Mouse (Mus musculus): ENCODE data around the gene Uqcc3. TPM values are rescaled to one million over a fixed set of nuclear protein-coding genes. Genes with fewer than 3 reads are reported as not detected.
"Not testable (repeated sequence)": the region's sequence is repeated elsewhere in the genome, so short reads cannot be mapped to it uniquely, and the experiment has no call there.

The Uqcc3 gene
- polyA plus RNA-seq, 1 experiment from 2014 or later: 52.9 TPM

DNA sequence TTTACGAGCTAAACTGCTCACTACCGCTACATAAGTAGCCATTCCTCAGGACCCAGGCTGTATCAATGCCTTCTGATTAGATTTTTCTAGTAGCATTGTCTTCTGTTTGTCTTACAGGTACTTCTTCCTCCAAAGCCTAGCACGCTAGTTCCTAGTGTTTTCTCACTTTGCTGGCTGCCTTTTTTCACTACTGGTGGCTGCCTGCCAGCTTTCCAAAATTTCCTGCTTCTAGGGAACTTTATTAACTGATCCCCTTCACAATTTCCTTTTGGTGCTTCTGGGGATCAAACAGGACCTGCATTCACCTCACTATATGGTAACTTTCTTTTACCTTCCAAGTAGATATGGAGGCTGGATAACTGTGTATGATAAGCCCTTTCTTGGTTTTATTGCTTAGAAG, 18.4 kb upstream of the Uqcc3 start:
- H3K9ac ChIP-seq (ENCODE audit: low read length): peak overlapping the region; percentile 79
- no peaks in the 10 kb centered on the region for H3K27me3 ChIP-seq (ENCODE audit: control insufficient read depth, insufficient read depth, low read length)
- no peak overlapping the region for H3K27ac ChIP-seq (ENCODE audit: low read depth, low read length)
- DNase-seq (ENCODE audit: low spot score) (no peak), ATAC-seq (replicated peaks; ENCODE audit: low FRiP score) (no peak)
- 75% methylated on average over 3 of the region's 3 CpGs for WGBS
- peaks cover 2% of the 10 kb centered on the region; the same call in 1 of the 2 replicates for H3K36me3 ChIP-seq (ENCODE audit: control insufficient read depth, insufficient read depth, low read length)
- peaks cover 11% of the 10 kb centered on the region for H3K4me1 ChIP-seq (replicated peaks; ENCODE audit: control insufficient read depth, insufficient read depth, low read length)
- H3K9me3 ChIP-seq (ENCODE audit: control insufficient read depth, low read length): no peaks in the 10 kb centered on the region
- H3K4me2 ChIP-seq (ENCODE audit: low read depth, low read length, severe bottlenecking): peak overlapping the region; percentile 89
- peak overlapping the region; percentile 97 for H3K4me3 ChIP-seq (ENCODE audit: low read depth, low read length)

- DNase-seq (ENCODE audit: low spot score) (no peak), ATAC-seq (replicated peaks; ENCODE audit: low FRiP score) (no peak)
- peak overlapping the region; percentile 89 for H3K4me2 ChIP-seq (ENCODE audit: low read depth, low read length, severe bottlenecking)
- peaks cover 11% of the 10 kb centered on the region for H3K4me1 ChIP-seq (replicated peaks; ENCODE audit: control insufficient read depth, insufficient read depth, low read length)
- H3K9ac ChIP-seq (ENCODE audit: low read length): peak overlapping the region; percentile 79
- peak overlapping the region; percentile 97 for H3K4me3 ChIP-seq (ENCODE audit: low read depth, low read length)
- no peak overlapping the region for H3K27ac ChIP-seq (ENCODE audit: low read depth, low read length)
- H3K27me3 ChIP-seq (ENCODE audit: control insufficient read depth, insufficient read depth, low read length): no peaks in the 10 kb centered on the region
- H3K9me3 ChIP-seq (ENCODE audit: control insufficient read depth, low read length): no peaks in the 10 kb centered on the region
- H3K36me3 ChIP-seq (ENCODE audit: control insufficient read depth, insufficient read depth, low read length): peaks cover 2% of the 10 kb centered on the region; the same call in 1 of the 2 replicates
- WGBS: 15% methylated on average over 13 of the region's 13 CpGs
Observed at GRCm38 (mm10) chr19:8898576-8898975, 17.9 kb upstream of the Uqcc3 start.

DNA sequence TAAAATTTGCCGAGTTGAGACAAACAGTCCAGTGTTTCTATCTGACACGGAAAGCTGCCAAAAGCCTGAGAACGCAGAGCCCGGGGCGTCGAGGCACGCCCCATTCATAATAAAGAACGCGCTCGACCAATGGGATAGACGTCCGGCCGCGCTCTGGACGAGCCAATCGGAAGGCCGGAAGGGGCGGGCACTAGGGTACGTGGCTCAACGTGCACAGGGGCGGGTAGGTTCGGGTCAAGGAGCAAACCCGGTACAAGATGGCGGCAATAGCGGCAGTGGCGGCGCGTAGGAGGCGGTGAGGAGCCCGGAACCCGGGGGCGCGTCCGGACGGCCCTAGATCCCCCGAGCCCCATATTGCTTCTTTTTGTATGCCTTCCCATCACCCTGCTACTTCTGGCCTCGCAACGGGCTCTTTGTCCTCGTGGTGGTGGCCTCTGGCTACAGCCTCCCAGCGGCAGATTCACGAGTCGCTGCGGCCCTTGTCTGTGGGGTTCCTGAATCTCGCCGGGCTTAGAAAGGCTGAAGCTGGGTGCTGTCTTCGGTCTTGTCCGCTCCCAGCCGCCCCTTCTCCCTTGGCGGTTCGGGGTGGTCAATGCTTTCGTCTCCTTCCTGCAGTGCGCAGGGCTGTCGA, 17.3 kb upstream of the Uqcc3 start, which contains the start of gene Ganab:
TSS of gene Ganab (plus strand) at position 207 of the 631 bp plus-strand sequence.
- H3K4me1 ChIP-seq (replicated peaks; ENCODE audit: control insufficient read depth, insufficient read depth, low read length): peaks cover 11% of the 10 kb centered on the region
- peak; percentile 99 for ATAC-seq (replicated peaks; ENCODE audit: low FRiP score)
- DNase-seq (ENCODE audit: low spot score): peak; percentile 98
- H3K9me3 ChIP-seq (ENCODE audit: control insufficient read depth, low read length): no peaks in the 10 kb centered on the region
- under 1% methylated on average over 53 of the region's 53 CpGs for WGBS
- H3K27me3 ChIP-seq (ENCODE audit: control insufficient read depth, insufficient read depth, low read length): no peaks in the 10 kb centered on the region
- peaks cover 2% of the 10 kb centered on the region; the same call in 1 of the 2 replicates for H3K36me3 ChIP-seq (ENCODE audit: control insufficient read depth, insufficient read depth, low read length)
- peak within 1 kb of the TSS; percentile 79 for H3K9ac ChIP-seq (ENCODE audit: low read length)
- peak within 1 kb of the TSS; percentile 89 for H3K4me2 ChIP-seq (ENCODE audit: low read depth, low read length, severe bottlenecking)
- H3K27ac ChIP-seq (ENCODE audit: low read depth, low read length): peak within 1 kb of the TSS; percentile 55; the same call in 1 of the 2 replicates
- peak within 1 kb of the TSS; percentile 97 for H3K4me3 ChIP-seq (ENCODE audit: low read depth, low read length)

DNA sequence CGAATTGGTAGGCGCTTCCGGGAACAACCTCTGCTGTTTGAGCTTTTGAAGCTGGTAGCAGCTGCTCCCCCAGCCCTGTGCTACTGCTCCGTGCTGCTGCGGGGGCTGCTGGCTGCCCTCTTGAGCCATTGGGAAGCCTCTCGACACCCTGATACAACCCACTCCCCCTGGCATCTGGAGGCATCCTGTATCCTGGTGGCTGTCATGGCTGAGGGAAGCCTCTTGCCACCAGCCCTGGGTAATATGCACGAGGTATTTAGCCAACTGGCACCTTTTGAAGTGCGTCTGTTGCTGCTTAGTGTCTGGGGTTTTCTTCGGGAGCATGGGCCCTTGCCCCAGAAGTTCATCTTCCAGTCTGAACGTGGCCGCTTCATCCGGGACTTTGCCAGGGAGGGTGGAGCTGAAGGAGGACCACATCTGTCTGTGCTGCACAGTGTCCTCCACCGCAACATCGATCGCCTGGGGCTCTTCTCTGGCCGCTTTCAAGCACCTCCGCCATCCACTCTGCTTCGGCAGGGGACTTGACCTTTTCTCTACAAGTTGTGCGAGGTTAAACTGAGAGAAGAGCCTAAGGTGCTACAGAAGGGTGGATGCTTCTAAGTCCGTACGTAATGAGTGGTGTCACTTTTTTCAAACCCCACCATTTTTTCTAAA, 16.6 kb upstream of the Uqcc3 start:
- WGBS: 29% methylated on average over 21 of the region's 21 CpGs
- ATAC-seq (replicated peaks; ENCODE audit: low FRiP score): peak; percentile 55
- Histone ChIP-seq H3K9ac (ENCODE audit: low read length) (peak overlapping the region; percentile 79), H3K4me2 (ENCODE audit: low read depth, low read length, severe bottlenecking) (peak overlapping the region; percentile 89), H3K27ac (ENCODE audit: low read depth, low read length) (peak overlapping the region; percentile 37; the same call in 1 of the 2 replicates), H3K4me3 (ENCODE audit: low read depth, low read length) (peak overlapping the region; percentile 97), H3K4me1 (replicated peaks; ENCODE audit: control insufficient read depth, insufficient read depth, low read length) (peaks cover 11% of the 10 kb centered on the region)
- H3K9me3 ChIP-seq (ENCODE audit: control insufficient read depth, low read length); H3K27me3 ChIP-seq (ENCODE audit: control insufficient read depth, insufficient read depth, low read length); H3K36me3 ChIP-seq (ENCODE audit: control insufficient read depth, insufficient read depth, low read length): not testable (repeated sequence)
- DNase-seq (ENCODE audit: low spot score): peak; percentile 66

- not testable (repeated sequence) for H3K36me3 ChIP-seq (ENCODE audit: control insufficient read depth, insufficient read depth, low read length); H3K4me2 ChIP-seq (ENCODE audit: low read depth, low read length, severe bottlenecking); H3K27ac ChIP-seq (ENCODE audit: low read depth, low read length); H3K4me3 ChIP-seq (ENCODE audit: low read depth, low read length); ATAC-seq (replicated peaks; ENCODE audit: low FRiP score); H3K9me3 ChIP-seq (ENCODE audit: control insufficient read depth, low read length); H3K27me3 ChIP-seq (ENCODE audit: control insufficient read depth, insufficient read depth, low read length); H3K9ac ChIP-seq (ENCODE audit: low read length); DNase-seq (ENCODE audit: low spot score)
- 89% methylated on average over 5 of the region's 5 CpGs for WGBS
- H3K4me1 ChIP-seq (replicated peaks; ENCODE audit: control insufficient read depth, insufficient read depth, low read length): peaks cover 11% of the 10 kb centered on the region
Observed at GRCm38 (mm10) chr19:8896231-8896630, 15.5 kb upstream of the Uqcc3 start.

DNA sequence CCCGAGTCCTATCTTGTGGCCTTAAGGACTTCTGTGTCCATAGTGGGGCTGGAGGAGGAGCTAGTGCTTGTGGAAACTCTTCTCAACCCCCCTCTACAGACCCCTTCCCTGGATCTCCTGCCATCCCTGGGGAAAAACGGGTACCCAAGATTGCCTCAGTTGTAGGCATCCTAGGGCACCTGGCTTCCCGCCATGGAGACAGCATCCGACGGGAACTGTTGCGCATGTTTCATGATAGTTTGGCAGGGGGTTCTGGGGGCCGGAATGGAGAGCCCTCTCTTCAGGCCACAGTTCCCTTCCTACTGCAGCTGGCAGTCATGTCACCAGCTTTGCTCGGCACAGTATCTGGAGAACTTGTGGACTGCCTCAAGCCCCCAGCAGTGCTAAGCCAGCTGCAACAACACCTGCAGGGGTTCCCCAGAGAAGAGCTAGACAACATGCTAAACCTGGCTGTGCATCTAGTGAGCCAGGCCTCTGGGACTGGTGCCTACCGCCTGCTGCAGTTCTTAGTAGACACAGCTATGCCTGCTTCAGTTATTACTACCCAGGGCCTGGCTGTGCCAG, 14.8 kb upstream of the Uqcc3 start:
- Histone ChIP-seq H3K4me1 (replicated peaks; ENCODE audit: control insufficient read depth, insufficient read depth, low read length) (peaks cover 11% of the 10 kb centered on the region), H3K4me2 (ENCODE audit: low read depth, low read length, severe bottlenecking) (no peak overlapping the region), H3K9me3 (ENCODE audit: control insufficient read depth, low read length) (no peaks in the 10 kb centered on the region), H3K27ac (ENCODE audit: low read depth, low read length) (no peak overlapping the region), H3K9ac (ENCODE audit: low read length) (no peak overlapping the region; the same call in 1 of the 2 replicates), H3K36me3 (ENCODE audit: control insufficient read depth, insufficient read depth, low read length) (no peaks in the 10 kb centered on the region; the same call in 1 of the 2 replicates), H3K27me3 (ENCODE audit: control insufficient read depth, insufficient read depth, low read length) (no peaks in the 10 kb centered on the region), H3K4me3 (ENCODE audit: low read depth, low read length) (no peak overlapping the region)
- ATAC-seq (replicated peaks; ENCODE audit: low FRiP score): no peak
- no peak for DNase-seq (ENCODE audit: low spot score)
- 96% methylated on average over 9 of the region's 9 CpGs for WGBS

GRCm38 (mm10) chr19:8892829-8893766, 12.4 kb upstream of the Uqcc3 start, which contains the start of gene Ints5:
Gene Ints5 (plus strand): TSS chr19:8893005.
- WGBS: 3% methylated on average over 54 of the region's 54 CpGs
- H3K36me3 ChIP-seq (ENCODE audit: control insufficient read depth, insufficient read depth, low read length): no peaks in the 10 kb centered on the region; the same call in 1 of the 2 replicates
- peaks cover 5% of the 10 kb centered on the region; the same call in 1 of the 2 replicates for H3K4me1 ChIP-seq (replicated peaks; ENCODE audit: control insufficient read depth, insufficient read depth, low read length)

More at GRCm38 (mm10) chr19:8892829-8893766, 12.4 kb upstream of the Uqcc3 start, which contains the start of gene Ints5:
- peak within 1 kb of the TSS; percentile 65 for H3K4me2 ChIP-seq (ENCODE audit: low read depth, low read length, severe bottlenecking)
- peak within 1 kb of the TSS; percentile 61 for H3K4me3 ChIP-seq (ENCODE audit: low read depth, low read length)
- H3K9me3 ChIP-seq (ENCODE audit: control insufficient read depth, low read length): no peaks in the 10 kb centered on the region
- H3K27me3 ChIP-seq (ENCODE audit: control insufficient read depth, insufficient read depth, low read length): no peaks in the 10 kb centered on the region
- H3K27ac ChIP-seq (ENCODE audit: low read depth, low read length): peak within 1 kb of the TSS; percentile 25
- ATAC-seq (replicated peaks; ENCODE audit: low FRiP score) (peak; percentile 53), DNase-seq (ENCODE audit: low spot score) (peak; percentile 91)
- peak within 1 kb of the TSS; percentile 89 for H3K9ac ChIP-seq (ENCODE audit: low read length)
